Mouse (Mus musculus) ES-E14 (cell line): ENCODE measurements around the gene Itgae. TPM values are rescaled to one million over a fixed set of nuclear protein-coding genes. Genes with fewer than 3 reads are reported as not detected.

ENCODE experiments used
- DNase-seq: peaks from one replicate; pipeline ENCODE4 v3.0.0-alpha.2; 2013; ENCODE audit warnings: low read depth, low spot score
- H3K27ac ChIP-seq: 2 replicates; pipeline ENCODE4 v1.5.1; 2012; ENCODE audit warnings: low read depth, mild to moderate bottlenecking, low read length, moderate library complexity, mixed read lengths; ENCODE audit not compliant: poor library complexity, insufficient read depth, severe bottlenecking
- H3K36me3 ChIP-seq: 2 replicates; pipeline ENCODE4 v1.6.1; 2012; ENCODE audit warnings: mild to moderate bottlenecking, low read length, moderate library complexity, mixed read lengths; ENCODE audit not compliant: control insufficient read depth, poor library complexity, insufficient read depth, severe bottlenecking
- H3K4me1 ChIP-seq, 2 experiments: fragments of 150-350 bp in 1 of 2; sonication (generic) in 1 of 2; 2 replicates each; pipeline ENCODE4 v1.6.1; 2012; ENCODE audit warnings: low read length in 2 of 2, mild to moderate bottlenecking in 1 of 2, mixed read lengths in 1 of 2; ENCODE audit not compliant: control insufficient read depth in 2 of 2, insufficient read depth in 2 of 2, poor library complexity in 1 of 2
- H3K4me3 ChIP-seq, 2 experiments: fragments of 150-350 bp in 1 of 2; sonication (generic) in 1 of 2; 2 replicates each; pipeline ENCODE4 v1.5.1; 2012; ENCODE audit warnings: low read length in 2 of 2, low read depth in 1 of 2, mild to moderate bottlenecking in 1 of 2, mixed read lengths in 1 of 2; ENCODE audit not compliant: insufficient read depth in 1 of 2, poor library complexity in 1 of 2, severe bottlenecking in 1 of 2
- H3K9ac ChIP-seq: 2 replicates; pipeline ENCODE4 v1.6.1; 2012; ENCODE audit warnings: low read depth, mild to moderate bottlenecking, low read length, mixed read lengths; ENCODE audit not compliant: poor library complexity, insufficient read depth, severe bottlenecking
- H3K9me3 ChIP-seq: fragments of 150-350 bp; sonication (generic); 2 replicates; pipeline ENCODE4 v1.6.1; 2012; ENCODE audit warnings: low read depth, mild to moderate bottlenecking, low read length; ENCODE audit not compliant: control insufficient read depth, insufficient read depth
- CHD2 ChIP-seq: IDR thresholded peaks from 2 replicates; pipeline ENCODE4 v1.6.1; 2014; ENCODE audit warnings: mild to moderate bottlenecking, low read depth, low read length, inconsistent platforms
- HCFC1 ChIP-seq: IDR thresholded peaks from 2 replicates; pipeline ENCODE4 v1.6.1; 2012; ENCODE audit warnings: low read length, inconsistent platforms, borderline replicate concordance; ENCODE audit not compliant: insufficient read depth
- MAFK ChIP-seq: IDR thresholded peaks from 2 replicates; pipeline ENCODE4 v1.6.1; 2014; ENCODE audit warnings: mild to moderate bottlenecking, low read depth, low read length, inconsistent platforms; ENCODE audit not compliant: insufficient read depth
- ZC3H11A ChIP-seq: IDR thresholded peaks from 2 replicates; pipeline ENCODE4 v1.6.1; 2012; ENCODE audit warnings: low read depth, mild to moderate bottlenecking, inconsistent platforms, low read length, borderline replicate concordance
- ZNF384 ChIP-seq: IDR thresholded peaks from 2 replicates; pipeline ENCODE4 v1.6.1; 2012; ENCODE audit warnings: low read depth, low read length, inconsistent platforms
- in situ Hi-C, 2 experiments: fragments of 600-800 bp; cut with MboI; formaldehyde crosslinking; loops; one replicate each; pipeline ENCODE4 v1.15.1; 2025; ENCODE audit warnings: low sequenced_read_pairs in 2 of 2, inconsistent platforms in 1 of 2; ENCODE audit not compliant: unreplicated experiment in 2 of 2
- total RNA-seq: library from RNA; depleted of rRNA; stranded (reverse); fragments of 300-350 nt; gene quantifications from 2 replicates; pipeline ENCODE4 v1.2.3, GENCODE M21; 2012

The Itgae gene
- total RNA-seq, 1 experiment: 0.45 TPM

DNA sequence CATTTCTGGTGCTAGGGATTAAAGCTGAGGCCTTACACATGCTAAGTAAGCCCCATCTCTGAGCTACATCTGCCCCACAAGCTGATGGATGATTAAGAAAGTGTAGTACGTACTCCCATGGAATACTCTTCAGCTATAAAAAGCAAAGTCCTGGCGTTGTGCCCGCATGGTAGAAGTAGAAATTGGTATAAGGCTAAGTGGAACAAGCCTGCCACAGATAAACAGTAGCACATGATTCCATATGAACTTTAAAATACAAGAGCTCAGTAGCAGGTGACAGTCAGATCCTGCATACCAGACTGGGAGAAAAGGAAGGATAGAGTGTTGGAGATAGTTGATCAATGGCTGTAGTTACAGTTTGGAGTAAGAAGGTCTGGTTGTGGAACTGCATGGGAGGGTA is 29.0 kb upstream of the Itgae start:
- H3K9me3 ChIP-seq: no peaks in the 10 kb centered on the region
- H3K9ac ChIP-seq: no peak overlapping the region
- no peak for TF ChIP-seq HCFC1
- no peak for TF ChIP-seq CHD2
- TF ChIP-seq ZNF384: no peak
- TF ChIP-seq MAFK: no peak
- no peak for TF ChIP-seq ZC3H11A
- in situ Hi-C loops: no loop called here
- H3K36me3 ChIP-seq: peaks cover 7% of the 10 kb centered on the region
- no peak for DNase-seq
- H3K27ac ChIP-seq: no peak overlapping the region
- H3K4me3 ChIP-seq: no peak overlapping the region
- H3K4me1 ChIP-seq: no peaks in the 10 kb centered on the region

- Histone ChIP-seq H3K9ac (no peak overlapping the region), H3K27ac (no peak overlapping the region), H3K4me1 (no peaks in the 10 kb centered on the region), H3K4me3 (no peak overlapping the region), H3K9me3 (no peaks in the 10 kb centered on the region), H3K36me3 (peaks cover 28% of the 10 kb centered on the region)
- TF ChIP-seq CHD2 (no peak), ZNF384 (0 out of 2 replicates have a peak, but pooled peaks have one; percentile 15), MAFK (no peak), ZC3H11A (no peak)
- in situ Hi-C loops: no loop called here
- DNase-seq: no peak
Measured at GRCm38 (mm10) chr11:73071839-73072238, 18.5 kb upstream of the Itgae start.

- H3K36me3 ChIP-seq: peaks cover 25% of the 10 kb centered on the region
- H3K4me3 ChIP-seq: no peak overlapping the region
- no peaks in the 10 kb centered on the region for H3K9me3 ChIP-seq
- H3K27ac ChIP-seq: no peak overlapping the region
- no peak overlapping the region for H3K9ac ChIP-seq
- DNase-seq: no peak
- TF ChIP-seq MAFK (no peak), ZC3H11A (no peak), HCFC1 (no peak), CHD2 (no peak), ZNF384 (no peak)
- no peaks in the 10 kb centered on the region for H3K4me1 ChIP-seq
- in situ Hi-C loops: no loop called here
Measured at GRCm38 (mm10) chr11:73076295-73076694, 14.1 kb upstream of the Itgae start.

- no peak for DNase-seq
- in situ Hi-C loops: no loop called here
- Histone ChIP-seq H3K9me3 (no peaks in the 10 kb centered on the region), H3K9ac (no peak overlapping the region), H3K27ac (no peak overlapping the region), H3K36me3 (peaks cover 25% of the 10 kb centered on the region), H3K4me3 (no peak overlapping the region), H3K4me1 (no peaks in the 10 kb centered on the region)
- no peak for TF ChIP-seq MAFK
- TF ChIP-seq ZNF384: no peak
- TF ChIP-seq HCFC1: no peak
- no peak for TF ChIP-seq ZC3H11A
- TF ChIP-seq CHD2: no peak
Measured at GRCm38 (mm10) chr11:73076733-73077132, 13.7 kb upstream of the Itgae start.

- H3K27ac ChIP-seq: no peak overlapping the region
- H3K9me3 ChIP-seq: no peaks in the 10 kb centered on the region
- TF ChIP-seq HCFC1 (no peak), MAFK (no peak), ZC3H11A (no peak), ZNF384 (no peak), CHD2 (no peak)
- no peaks in the 10 kb centered on the region for H3K4me1 ChIP-seq
- no peak for DNase-seq
- H3K4me3 ChIP-seq: no peak overlapping the region
- in situ Hi-C loops: no loop called here
- H3K9ac ChIP-seq: no peak overlapping the region
- peaks cover 25% of the 10 kb centered on the region for H3K36me3 ChIP-seq
Measured at GRCm38 (mm10) chr11:73077211-73077720, 13.1 kb upstream of the Itgae start.
